Mouse (Mus musculus) hindbrain, embryonic 16.5 days (tissue): ENCODE data around the gene Hypk. TPM values are rescaled to one million over a fixed set of nuclear protein-coding genes. Genes with fewer than 3 reads are reported as not detected.
A peak's percentile ranks its signal among the peaks of the same experiment; 100 is the strongest.
"Not testable (repeated sequence)": the region's sequence is repeated elsewhere in the genome, so short reads cannot be mapped to it uniquely, and the experiment has no call there.

ENCODE experiments used
- ATAC-seq: fragments of 200-750 bp; cut with Nextera tagmentation; 2 replicates; pipeline ENCODE4 v1.8.0; 2017; ENCODE audit warnings: moderate TSS enrichment, moderate library complexity
- H3K27ac ChIP-seq: fragments of 300-500 bp; sonication (generic); 2 replicates; pipeline ENCODE4 v1.5.1; 2014; ENCODE audit warnings: low read depth, mild to moderate bottlenecking, control low read depth, low read length, moderate library complexity
- H3K27me3 ChIP-seq: fragments of 300-500 bp; sonication (generic); replicated peaks from 2 replicates; pipeline ENCODE4 v1.6.1; 2014; ENCODE audit warnings: low read length; ENCODE audit not compliant: control insufficient read depth, insufficient read depth
- H3K36me3 ChIP-seq: fragments of 300-500 bp; sonication (generic); 2 replicates; pipeline ENCODE4 v1.6.1; 2014; ENCODE audit warnings: mild to moderate bottlenecking, low read length, moderate library complexity, mixed read lengths; ENCODE audit not compliant: control insufficient read depth, insufficient read depth
- H3K4me1 ChIP-seq: fragments of 300-500 bp; sonication (generic); 2 replicates; pipeline ENCODE4 v1.6.1; 2014; ENCODE audit warnings: low read depth, low read length; ENCODE audit not compliant: control insufficient read depth, insufficient read depth
- H3K4me2 ChIP-seq: fragments of 300-500 bp; sonication (generic); 2 replicates; pipeline ENCODE4 v1.6.1; 2014; ENCODE audit warnings: mild to moderate bottlenecking, low read length, control low read depth, moderate library complexity
- H3K4me3 ChIP-seq: fragments of 300-500 bp; sonication (generic); 2 replicates; pipeline ENCODE4 v1.5.1; 2014; ENCODE audit warnings: mild to moderate bottlenecking, low read length, control low read depth, moderate library complexity
- H3K9ac ChIP-seq: fragments of 300-500 bp; sonication (generic); 2 replicates; pipeline ENCODE4 v1.6.1; 2014; ENCODE audit warnings: low read depth, mild to moderate bottlenecking, control low read depth, low read length, moderate library complexity
- H3K9me3 ChIP-seq: fragments of 300-500 bp; sonication (generic); 2 replicates; pipeline ENCODE4 v1.6.1; 2014; ENCODE audit warnings: mild to moderate bottlenecking, low read length, moderate library complexity; ENCODE audit not compliant: control insufficient read depth
- WGBS: fragments of 180-500 bp; shearing (Covaris S2); extraction: QIAGEN DNeasy Blood & Tissue Kit; methylation state at CpG from one replicate; pipeline ENCODE4 v1.1.7; 2014; 5-methylcytosine and 5-hydroxymethylcytosine counted together
- polyA plus RNA-seq: library from polyadenylated mRNA; unstranded; fragments of >200 nt; fragmentation: Nextera tagmentation; extraction: Ambion mirVana; gene quantifications from 2 replicates; pipeline ENCODE4 v1.2.1, GENCODE M21; 2015

Hypk gene
- polyA plus RNA-seq, 1 experiment from 2014 or later: 122 TPM

DNA sequence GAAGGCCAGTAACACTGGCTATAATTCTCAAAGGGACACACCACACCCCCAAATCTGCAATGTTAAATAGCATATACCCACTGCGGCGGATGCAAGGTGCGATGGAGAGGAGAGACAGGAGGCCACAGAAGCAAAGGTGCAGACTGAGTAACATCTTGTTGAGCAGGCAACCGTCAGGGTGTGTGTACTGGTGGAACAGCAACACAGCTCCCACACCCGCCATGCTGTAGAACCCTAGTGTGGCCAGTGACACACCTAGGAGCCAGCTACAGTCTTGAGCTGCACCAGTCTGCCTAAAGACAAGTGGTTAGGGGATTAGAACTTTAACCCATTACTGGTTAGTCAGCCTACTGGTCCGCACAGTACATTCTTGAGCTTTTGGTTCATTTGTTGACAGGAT, 827 bp downstream of the Hypk start:
- H3K27ac ChIP-seq: no peak overlapping the region
- no peak overlapping the region for H3K4me3 ChIP-seq
- no peak overlapping the region for H3K9ac ChIP-seq
- H3K9me3 ChIP-seq: no peaks in the 10 kb centered on the region
- peaks cover 14% of the 10 kb centered on the region for H3K36me3 ChIP-seq
- no peak overlapping the region for H3K4me2 ChIP-seq
- H3K4me1 ChIP-seq: peaks cover 20% of the 10 kb centered on the region
- WGBS: 89% methylated on average over 6 of the region's 6 CpGs
- ATAC-seq: no peak
- H3K27me3 ChIP-seq: no peaks in the 10 kb centered on the region

DNA sequence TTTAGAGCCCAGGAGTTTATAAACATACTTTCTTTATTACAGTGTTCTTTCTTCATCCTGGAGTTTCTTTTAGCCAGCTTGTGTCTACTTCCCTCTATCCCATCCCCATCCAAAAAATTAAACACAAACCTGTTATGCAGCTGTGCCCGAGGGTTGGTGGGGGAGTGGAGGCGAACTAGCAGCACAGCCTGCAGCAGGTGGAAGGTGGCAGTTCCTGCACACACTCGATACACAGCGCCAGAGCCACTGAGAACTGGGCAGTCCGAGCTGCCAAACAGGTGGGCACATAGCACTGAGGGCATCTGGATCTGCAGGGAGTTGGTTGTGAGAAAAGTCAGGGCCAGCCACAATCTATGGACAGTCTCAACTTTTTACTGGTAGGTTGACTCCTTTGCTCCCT, 2.4 kb downstream of the Hypk start:
- H3K9me3 ChIP-seq: no peaks in the 10 kb centered on the region
- peaks cover 16% of the 10 kb centered on the region for H3K36me3 ChIP-seq
- H3K27me3 ChIP-seq: no peaks in the 10 kb centered on the region
- peaks cover 15% of the 10 kb centered on the region for H3K4me1 ChIP-seq
- WGBS: 81% methylated on average over 5 of the region's 5 CpGs
- no peak overlapping the region for H3K9ac ChIP-seq
- H3K27ac ChIP-seq: no peak overlapping the region
- ATAC-seq: no peak
- H3K4me3 ChIP-seq: no peak overlapping the region
- no peak overlapping the region for H3K4me2 ChIP-seq

DNA sequence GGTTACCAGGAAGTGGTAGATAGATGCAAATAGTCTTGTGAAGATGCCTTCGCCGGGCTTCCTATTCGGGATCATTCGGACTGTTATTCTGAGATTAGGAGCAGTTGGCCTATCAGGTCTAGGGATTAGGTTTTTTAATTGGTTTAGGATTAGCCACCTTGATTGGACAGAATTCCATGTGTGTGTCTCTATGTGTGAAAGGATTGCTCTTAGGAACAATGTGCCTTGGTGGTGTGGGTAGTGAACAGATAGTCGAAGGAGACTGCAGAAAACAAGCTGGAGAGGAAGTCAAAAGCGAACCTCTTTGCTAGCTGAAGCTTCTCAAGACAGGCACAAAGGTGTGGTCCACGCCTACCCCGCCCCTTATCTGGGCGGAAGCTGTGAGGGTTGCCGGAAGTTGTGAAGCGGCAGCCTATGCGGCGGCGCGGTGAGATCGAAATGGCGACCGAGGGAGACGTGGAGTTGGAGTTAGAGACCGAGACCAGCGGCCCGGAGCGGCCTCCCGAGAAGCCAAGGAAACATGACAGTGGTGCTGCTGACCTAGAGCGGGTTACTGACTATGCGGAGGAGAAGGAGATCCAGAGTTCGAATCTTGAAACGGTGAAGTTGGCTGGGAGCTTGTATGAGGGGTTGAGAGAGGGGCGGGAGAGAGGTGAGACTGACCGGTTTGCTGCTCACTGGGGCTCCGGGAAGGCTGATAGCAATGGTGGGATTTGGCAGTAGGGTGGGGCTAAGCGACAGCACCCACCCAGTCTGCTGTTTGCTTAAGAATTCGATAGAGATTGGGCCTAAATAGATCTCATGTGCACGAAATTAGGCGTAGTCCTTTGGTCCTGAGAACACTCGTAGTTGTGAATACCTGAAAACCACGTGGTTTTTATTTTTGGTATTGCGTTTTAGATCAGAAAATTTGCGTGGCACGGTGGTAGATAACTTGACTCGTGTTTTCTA, 3.9 kb downstream of the Hypk start, which contains the start of gene Serinc4:
Gene Serinc4 (minus strand): TSS at position 90 of the 951 bp plus-strand sequence.
- Histone ChIP-seq H3K9me3 (no peaks in the 10 kb centered on the region), H3K27ac (peak within 1 kb of the TSS; percentile 78), H3K9ac (peak within 1 kb of the TSS; percentile 81), H3K4me2 (peak within 1 kb of the TSS; percentile 80), H3K36me3 (peaks cover 18% of the 10 kb centered on the region), H3K27me3 (no peaks in the 10 kb centered on the region), H3K4me1 (peaks cover 11% of the 10 kb centered on the region), H3K4me3 (peak within 1 kb of the TSS; percentile 80)
- ATAC-seq: peak; percentile 94
- 5% methylated on average over 41 of the region's 41 CpGs for WGBS

DNA sequence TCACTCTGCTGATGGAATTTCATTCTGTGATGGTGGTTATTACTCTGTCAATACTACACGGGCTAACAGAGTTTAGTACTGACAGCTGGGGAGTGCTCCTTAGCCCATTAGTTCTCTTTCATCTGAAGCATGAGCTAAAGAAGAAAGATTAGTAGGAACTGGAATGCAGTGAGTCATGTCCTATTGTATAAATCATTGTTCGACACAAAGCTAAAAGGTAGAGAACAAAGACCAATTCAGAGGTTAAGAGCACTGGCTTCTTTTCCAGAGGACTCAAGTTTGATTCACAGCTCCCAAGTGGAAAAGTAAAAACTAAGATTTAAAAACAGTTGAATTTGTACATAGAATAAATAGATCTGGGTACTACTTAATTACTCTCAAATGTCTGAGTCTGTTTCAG, 7.0 kb downstream of the Hypk start:
- Histone ChIP-seq H3K9ac (no peak overlapping the region), H3K4me1 (peaks cover 11% of the 10 kb centered on the region), H3K9me3 (no peaks in the 10 kb centered on the region), H3K27ac (no peak overlapping the region), H3K4me3 (no peak overlapping the region), H3K36me3 (peaks cover 6% of the 10 kb centered on the region; the same call in 1 of the 2 replicates), H3K4me2 (no peak overlapping the region), H3K27me3 (no peaks in the 10 kb centered on the region)
- WGBS: 63% methylated on average over 2 of the region's 2 CpGs
- no peak for ATAC-seq

DNA sequence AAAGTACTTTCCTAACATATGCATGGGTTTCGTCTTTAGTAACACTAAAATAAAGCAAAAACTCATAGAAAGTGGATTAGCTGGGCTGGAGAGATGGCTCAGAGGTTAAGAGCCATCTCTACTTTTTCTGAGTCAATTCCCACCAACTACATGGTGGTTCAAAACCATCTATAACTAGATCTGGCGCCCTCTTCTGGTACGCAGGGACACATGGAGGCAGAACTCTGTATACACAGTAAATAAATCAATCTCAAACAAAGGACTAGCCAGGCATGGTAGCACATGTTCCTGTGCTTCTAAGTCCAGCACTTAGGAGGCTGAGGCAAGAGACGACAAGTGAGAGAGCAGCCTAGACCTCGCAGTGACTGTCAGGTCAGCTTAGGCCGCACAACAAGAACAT, 15.9 kb downstream of the Hypk start:
- H3K4me3 ChIP-seq, H3K9me3 ChIP-seq, H3K36me3 ChIP-seq, H3K9ac ChIP-seq, H3K27ac ChIP-seq, H3K4me2 ChIP-seq, H3K4me1 ChIP-seq, ATAC-seq, H3K27me3 ChIP-seq: not testable (repeated sequence)
- WGBS: 100% methylated on average over 1 of the region's 6 CpGs

DNA sequence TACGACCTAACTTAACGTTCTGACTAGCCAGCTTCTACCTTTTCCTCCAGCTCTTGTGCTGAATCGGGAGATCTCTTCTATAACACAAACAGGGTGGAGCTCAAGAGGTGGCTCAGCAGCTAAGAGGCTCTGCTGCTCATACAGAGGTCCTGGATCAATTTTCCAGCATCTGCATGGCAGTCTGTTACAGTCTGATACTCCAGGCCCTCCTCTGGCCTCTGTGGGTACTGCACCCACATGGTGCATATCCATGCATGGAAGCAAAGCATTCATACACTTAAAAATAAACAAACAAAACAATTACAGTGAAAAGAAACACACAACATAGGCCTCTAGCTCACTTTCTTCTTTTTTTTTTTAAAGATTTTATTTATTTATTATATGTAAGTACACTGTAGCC, 19.7 kb downstream of the Hypk start:
- H3K4me3 ChIP-seq, H3K36me3 ChIP-seq, H3K4me1 ChIP-seq, H3K27ac ChIP-seq, H3K4me2 ChIP-seq, H3K9me3 ChIP-seq, ATAC-seq, H3K9ac ChIP-seq, H3K27me3 ChIP-seq: not testable (repeated sequence)
- WGBS: 92% methylated on average over 3 of the region's 3 CpGs

DNA sequence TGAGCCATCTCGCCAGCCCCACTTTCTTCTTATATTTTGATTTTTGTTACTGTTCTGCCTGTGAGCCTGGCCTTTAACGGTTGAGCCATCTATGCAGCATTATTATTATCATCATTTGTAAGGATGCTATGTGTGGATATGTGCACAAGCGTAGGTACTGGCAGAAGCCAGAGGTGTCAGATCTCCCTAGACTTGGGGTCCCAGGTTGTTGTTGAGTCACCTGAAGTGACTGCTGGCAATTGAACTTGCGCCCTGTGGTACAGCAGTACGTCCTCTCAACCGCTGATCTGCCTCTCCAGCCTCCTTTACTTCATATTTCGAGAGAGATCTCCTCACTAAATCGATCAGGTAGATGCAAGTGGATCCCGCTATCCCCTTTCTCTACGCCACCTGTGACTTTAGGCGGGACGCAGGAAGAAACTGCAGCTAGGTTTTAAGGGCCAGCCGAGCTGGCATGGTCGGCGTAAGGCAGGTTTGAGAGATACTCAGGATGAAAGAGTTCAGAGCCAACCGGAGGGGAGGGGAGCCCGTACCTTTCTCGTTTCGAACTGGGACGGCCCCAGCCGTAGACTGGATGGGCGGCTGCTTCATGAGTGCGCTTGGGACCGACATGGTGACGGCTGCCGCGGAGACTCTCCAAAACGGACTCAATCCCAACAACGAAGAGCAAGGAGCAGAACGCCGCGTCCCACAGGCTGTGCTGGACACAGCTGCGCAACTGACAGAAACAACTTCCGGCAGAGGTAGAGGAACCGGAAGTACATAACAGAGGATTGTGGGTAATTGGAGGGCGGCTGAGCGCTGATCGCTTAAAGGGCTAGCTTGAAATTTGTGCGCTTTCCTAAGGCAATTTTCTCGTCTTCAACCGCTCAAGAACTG, 20.4 kb downstream of the Hypk start, which contains the start of gene Mfap1b:
Gene Mfap1b (minus strand): TSS at position 767 of the 879 bp plus-strand sequence.
- H3K27me3 ChIP-seq, H3K9me3 ChIP-seq, H3K36me3 ChIP-seq, H3K4me1 ChIP-seq: not testable (repeated sequence)
- Histone ChIP-seq H3K4me2 (peak within 1 kb of the TSS; percentile 68), H3K27ac (peak within 1 kb of the TSS; percentile 69), H3K4me3 (peak within 1 kb of the TSS; percentile 58), H3K9ac (peak within 1 kb of the TSS; percentile 67)
- WGBS: 3% methylated on average over 35 of the region's 41 CpGs
- peak; percentile 96 for ATAC-seq

DNA sequence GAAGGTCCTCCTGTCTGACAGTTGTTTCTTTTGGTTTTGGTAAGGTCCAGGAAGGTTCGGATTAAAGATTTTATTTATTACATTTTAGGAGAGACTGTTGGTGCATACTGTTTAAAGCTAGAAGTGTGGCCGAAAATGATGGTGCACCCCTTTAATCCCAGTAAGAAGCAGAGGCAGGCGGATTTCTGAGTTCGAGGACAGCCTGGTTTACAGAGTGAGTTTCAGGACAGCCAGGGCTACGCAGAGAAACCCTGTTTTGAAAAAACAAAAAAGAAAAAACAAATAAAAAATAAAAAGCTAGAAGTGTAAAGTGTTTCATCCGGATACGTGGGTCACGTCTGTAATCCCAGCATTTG, 21.1 kb downstream of the Hypk start:
- peak overlapping the region; percentile 67 for H3K9ac ChIP-seq
- H3K4me3 ChIP-seq: peak overlapping the region; percentile 58
- H3K4me1 ChIP-seq: no peaks in the 10 kb centered on the region
- no peak for ATAC-seq
- 32% methylated on average over 8 of the region's 8 CpGs for WGBS
- 0 out of 2 replicates have a peak, but pooled peaks cover 2% of the 10 kb centered on the region for H3K36me3 ChIP-seq
- H3K27ac ChIP-seq: peak overlapping the region; percentile 69
- H3K9me3 ChIP-seq: no peaks in the 10 kb centered on the region
- H3K27me3 ChIP-seq: no peaks in the 10 kb centered on the region
- peak overlapping the region; percentile 45 for H3K4me2 ChIP-seq

DNA sequence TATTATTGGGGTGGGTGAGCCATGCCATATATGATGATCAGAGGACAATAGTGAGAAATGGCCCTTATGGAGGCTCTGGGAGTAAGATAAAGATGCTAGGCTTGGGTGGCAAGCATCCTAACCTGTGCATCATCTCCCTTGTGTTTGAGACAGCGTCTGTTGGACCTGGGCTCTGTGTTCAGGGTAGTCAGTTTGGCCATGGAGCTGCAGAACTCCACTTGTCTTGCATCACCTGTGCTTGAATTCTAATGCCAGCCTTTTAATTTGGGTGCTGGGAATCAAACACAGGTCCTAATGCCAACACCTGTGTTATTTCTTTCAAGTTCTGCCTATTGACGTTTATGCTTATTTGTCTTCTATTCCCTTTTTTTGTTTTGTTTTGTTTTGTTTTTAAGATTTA, 22.2 kb downstream of the Hypk start:
- not testable (repeated sequence) for ATAC-seq, H3K27ac ChIP-seq, H3K9ac ChIP-seq, H3K4me2 ChIP-seq, H3K9me3 ChIP-seq, H3K4me1 ChIP-seq, H3K4me3 ChIP-seq, H3K27me3 ChIP-seq, H3K36me3 ChIP-seq
- 98% methylated on average over 2 of the region's 2 CpGs for WGBS
